Mouse (Mus musculus) ES-Bruce4 (cell line): ENCODE measurements around the gene Ubtf.

Source experiments
- CTCF ChIP-seq: IDR thresholded peaks from one replicate; pipeline ENCODE4 v1.8.1; 2011; ENCODE audit warnings: low read depth, low read length
- EP300 ChIP-seq: IDR thresholded peaks from 2 replicates; pipeline ENCODE4 v1.6.1; 2011; ENCODE audit warnings: low read depth, low read length; ENCODE audit not compliant: insufficient read depth
- POLR2A ChIP-seq: IDR thresholded peaks from one replicate; pipeline ENCODE4 v1.8.1; 2011; ENCODE audit warnings: low read length; ENCODE audit not compliant: insufficient read depth

- TF ChIP-seq CTCF (no peak), POLR2A (no peak), EP300 (no peak)
Observed at GRCm38 (mm10) chr11:102352378-102352777, 32.8 kb upstream of the Ubtf start.
